Mouse (Mus musculus) ovary, postnatal 14 days (tissue): ENCODE results near the gene Gm13290.
"Not testable (repeated sequence)": the region's sequence is repeated elsewhere in the genome, so short reads cannot be mapped to it uniquely, and the experiment has no call there.

Experiments used
- DNase-seq: peaks from one replicate; pipeline ENCODE4 v3.0.0; 2022; ENCODE audit warnings: low spot score

The Gm13290 gene

DNA sequence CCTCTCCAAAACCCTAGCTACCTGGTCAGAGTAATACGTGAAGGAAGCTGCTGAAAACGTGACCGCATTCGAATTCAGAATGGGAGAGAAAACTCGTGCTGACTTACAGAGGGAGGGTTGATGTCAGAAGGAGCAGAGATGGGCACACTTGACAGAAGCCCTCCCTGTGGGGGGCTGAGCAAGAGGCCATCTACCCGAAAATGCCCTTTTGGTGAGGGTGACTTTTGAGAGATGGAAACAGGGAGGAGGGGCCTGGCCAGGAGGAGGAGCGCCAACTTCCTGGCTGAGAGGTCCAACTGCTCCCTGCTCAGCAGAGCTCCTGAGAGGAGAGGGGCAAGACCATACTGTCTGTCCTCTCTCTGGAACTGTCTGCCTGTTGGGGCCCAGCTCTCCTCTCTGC lies 8.2 kb downstream of the Gm13290 start, which contains the start of gene Ifnz:
Gene Ifnz (plus strand): TSS at position 301 of the 400 bp plus-strand sequence.
- not testable (repeated sequence) for DNase-seq

DNA sequence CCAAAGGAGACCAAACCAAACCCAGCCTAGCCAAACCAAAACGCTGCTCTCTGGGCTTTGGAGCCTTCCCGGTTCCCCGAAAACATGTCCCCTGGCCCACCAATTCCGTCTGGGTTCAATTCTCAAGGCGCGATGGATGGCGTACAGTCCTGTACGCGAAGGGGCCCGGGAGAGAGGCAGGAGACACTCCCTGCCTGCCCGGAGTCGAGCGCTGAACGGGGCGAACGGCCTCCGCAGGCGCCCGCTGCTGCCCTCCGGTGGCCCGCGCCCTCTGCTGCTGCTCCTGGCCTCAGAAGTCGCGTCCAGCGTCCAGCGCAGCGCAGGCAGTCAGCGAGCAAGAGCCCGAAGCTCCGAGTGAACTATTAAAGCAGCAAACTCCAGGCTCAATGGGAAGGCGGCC lies 8.7 kb downstream of the Gm13290 start:
- not testable (repeated sequence) for DNase-seq

GRCm38 (mm10) chr4:88785409-88785808 lies 11.8 kb downstream of the Gm13290 start, which contains the start of gene Gm13276:
Gene Gm13276, plus strand, starts transcription at chr4:88785709.
- not testable (repeated sequence) for DNase-seq

DNA sequence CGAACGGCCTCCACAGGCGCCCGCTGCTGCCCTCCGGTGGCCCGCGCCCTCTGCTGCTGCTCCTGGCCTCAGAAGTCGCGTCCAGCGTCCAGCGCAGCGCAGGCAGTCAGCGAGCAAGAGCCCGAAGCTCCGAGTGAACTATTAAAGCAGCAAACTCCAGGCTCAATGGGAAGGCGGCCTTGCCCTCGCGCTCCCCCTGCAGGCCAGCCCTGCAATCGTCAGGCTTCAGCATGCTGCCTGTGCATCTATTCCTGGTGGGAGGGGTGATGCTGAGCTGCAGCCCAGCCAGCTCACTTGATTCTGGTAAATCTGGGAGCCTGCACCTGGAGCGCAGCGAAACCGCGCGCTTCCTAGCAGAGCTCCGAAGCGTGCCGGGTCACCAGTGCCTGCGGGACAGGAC lies 14.8 kb downstream of the Gm13290 start, which contains the start of gene Gm13277:
Gene Gm13277 (plus strand): TSS at position 231 of the 400 bp plus-strand sequence.
- DNase-seq, result peak; percentile 42

DNA sequence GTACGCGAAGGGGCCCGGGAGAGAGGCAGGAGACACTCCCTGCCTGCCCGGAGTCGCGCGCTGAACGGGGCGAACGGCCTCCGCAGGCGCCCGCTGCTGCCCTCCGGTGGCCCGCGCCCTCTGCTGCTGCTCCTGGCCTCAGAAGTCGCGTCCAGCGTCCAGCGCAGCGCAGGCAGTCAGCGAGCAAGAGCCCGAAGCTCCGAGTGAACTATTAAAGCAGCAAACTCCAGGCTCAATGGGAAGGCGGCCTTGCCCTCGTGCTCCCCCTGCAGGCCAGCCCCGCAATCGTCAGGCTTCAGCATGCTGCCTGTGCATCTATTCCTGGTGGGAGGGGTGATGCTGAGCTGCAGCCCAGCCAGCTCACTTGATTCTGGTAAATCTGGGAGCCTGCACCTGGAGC lies 17.6 kb downstream of the Gm13290 start, which contains the start of gene Gm13278:
Gene Gm13278 (plus strand): TSS at position 301 of the 400 bp plus-strand sequence.
- not testable (repeated sequence) for DNase-seq

DNA sequence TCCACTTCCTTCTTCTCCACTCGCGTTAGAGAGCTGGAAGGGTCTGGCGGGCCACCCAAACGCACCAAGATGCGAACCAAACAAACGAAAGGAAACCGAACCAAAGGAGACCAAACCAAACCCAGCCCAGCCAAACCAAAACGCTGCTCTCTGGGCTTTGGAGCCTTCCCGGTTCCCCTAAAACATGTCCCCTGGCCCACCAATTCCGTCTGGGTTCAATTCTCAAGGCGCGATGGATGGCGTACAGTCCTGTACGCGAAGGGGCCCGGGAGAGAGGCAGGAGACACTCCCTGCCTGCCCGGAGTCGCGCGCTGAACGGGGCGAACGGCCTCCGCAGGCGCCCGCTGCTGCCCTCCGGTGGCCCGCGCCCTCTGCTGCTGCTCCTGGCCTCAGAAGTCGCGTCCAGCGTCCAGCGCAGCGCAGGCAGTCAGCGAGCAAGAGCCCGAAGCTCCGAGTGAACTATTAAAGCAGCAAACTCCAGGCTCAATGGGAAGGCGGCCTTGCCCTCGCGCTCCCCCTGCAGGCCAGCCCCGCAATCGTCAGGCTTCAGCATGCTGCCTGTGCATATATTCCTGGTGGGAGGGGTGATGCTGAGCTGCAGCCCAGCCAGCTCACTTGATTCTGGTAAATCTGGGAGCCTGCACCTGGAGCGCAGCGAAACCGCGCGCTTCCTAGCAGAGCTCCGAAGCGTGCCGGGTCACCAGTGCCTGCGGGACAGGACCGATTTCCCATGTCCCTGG lies 20.5 kb downstream of the Gm13290 start, which contains the start of gene Gm13275:
Gene Gm13275 (plus strand): TSS at position 552 of the 740 bp plus-strand sequence.
- peak; percentile 73 for DNase-seq

DNA sequence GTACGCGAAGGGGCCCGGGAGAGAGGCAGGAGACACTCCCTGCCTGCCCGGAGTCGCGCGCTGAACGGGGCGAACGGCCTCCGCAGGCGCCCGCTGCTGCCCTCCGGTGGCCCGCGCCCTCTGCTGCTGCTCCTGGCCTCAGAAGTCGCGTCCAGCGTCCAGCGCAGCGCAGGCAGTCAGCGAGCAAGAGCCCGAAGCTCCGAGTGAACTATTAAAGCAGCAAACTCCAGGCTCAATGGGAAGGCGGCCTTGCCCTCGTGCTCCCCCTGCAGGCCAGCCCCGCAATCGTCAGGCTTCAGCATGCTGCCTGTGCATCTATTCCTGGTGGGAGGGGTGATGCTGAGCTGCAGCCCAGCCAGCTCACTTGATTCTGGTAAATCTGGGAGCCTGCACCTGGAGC lies 23.5 kb downstream of the Gm13290 start, which contains the start of gene Gm13279:
Gene Gm13279 (plus strand): TSS at position 301 of the 400 bp plus-strand sequence.
- DNase-seq, result not testable (repeated sequence)

GRCm38 (mm10) chr4:88799365-88799764 lies 25.7 kb downstream of the Gm13290 start, which contains the start of gene Gm13285:
Gene Gm13285, plus strand, starts transcription at chr4:88799665.
- not testable (repeated sequence) for DNase-seq

DNA sequence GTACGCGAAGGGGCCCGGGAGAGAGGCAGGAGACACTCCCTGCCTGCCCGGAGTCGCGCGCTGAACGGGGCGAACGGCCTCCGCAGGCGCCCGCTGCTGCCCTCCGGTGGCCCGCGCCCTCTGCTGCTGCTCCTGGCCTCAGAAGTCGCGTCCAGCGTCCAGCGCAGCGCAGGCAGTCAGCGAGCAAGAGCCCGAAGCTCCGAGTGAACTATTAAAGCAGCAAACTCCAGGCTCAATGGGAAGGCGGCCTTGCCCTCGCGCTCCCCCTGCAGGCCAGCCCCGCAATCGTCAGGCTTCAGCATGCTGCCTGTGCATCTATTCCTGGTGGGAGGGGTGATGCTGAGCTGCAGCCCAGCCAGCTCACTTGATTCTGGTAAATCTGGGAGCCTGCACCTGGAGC lies 29.3 kb downstream of the Gm13290 start, which contains the start of gene Gm13287:
Gene Gm13287 (plus strand): TSS at position 301 of the 400 bp plus-strand sequence.
- not testable (repeated sequence) for DNase-seq

DNA sequence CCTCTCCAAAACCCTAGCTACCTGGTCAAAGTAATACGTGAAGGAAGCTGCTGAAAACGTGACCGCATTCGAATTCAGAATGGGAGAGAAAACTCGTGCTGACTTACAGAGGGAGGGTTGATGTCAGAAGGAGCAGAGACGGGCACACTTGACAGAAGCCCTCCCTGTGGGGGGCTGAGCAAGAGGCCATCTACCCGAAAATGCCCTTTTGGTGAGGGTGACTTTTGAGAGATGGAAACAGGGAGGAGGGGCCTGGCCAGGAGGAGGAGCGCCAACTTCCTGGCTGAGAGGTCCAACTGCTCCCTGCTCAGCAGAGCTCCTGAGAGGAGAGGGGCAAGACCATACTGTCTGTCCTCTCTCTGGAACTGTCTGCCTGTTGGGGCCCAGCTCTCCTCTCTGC lies 31.6 kb downstream of the Gm13290 start, which contains the start of gene Gm13288:
Gene Gm13288 (plus strand): TSS at position 301 of the 400 bp plus-strand sequence.
- DNase-seq, result not testable (repeated sequence)

DNA sequence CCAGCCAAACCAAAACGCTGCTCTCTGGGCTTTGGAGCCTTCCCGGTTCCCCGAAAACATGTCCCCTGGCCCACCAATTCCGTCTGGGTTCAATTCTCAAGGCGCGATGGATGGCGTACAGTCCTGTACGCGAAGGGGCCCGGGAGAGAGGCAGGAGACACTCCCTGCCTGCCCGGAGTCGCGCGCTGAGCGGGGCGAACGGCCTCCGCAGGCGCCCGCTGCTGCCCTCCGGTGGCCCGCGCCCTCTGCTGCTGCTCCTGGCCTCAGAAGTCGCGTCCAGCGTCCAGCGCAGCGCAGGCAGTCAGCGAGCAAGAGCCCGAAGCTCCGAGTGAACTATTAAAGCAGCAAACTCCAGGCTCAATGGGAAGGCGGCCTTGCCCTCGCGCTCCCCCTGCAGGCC lies 32.1 kb downstream of the Gm13290 start:
- peak; percentile 6 for DNase-seq

- no peak for DNase-seq
Observed at GRCm38 (mm10) chr4:88815928-88816327, 42.3 kb downstream of the Gm13290 start, which contains the start of gene Ifna7. Gene Ifna7, plus strand, starts transcription at chr4:88816228.

GRCm38 (mm10) chr4:88819659-88820058 lies 46.0 kb downstream of the Gm13290 start, which contains the start of gene Ifna11:
Gene Ifna11, plus strand, starts transcription at chr4:88819959.
- no peak for DNase-seq

DNA sequence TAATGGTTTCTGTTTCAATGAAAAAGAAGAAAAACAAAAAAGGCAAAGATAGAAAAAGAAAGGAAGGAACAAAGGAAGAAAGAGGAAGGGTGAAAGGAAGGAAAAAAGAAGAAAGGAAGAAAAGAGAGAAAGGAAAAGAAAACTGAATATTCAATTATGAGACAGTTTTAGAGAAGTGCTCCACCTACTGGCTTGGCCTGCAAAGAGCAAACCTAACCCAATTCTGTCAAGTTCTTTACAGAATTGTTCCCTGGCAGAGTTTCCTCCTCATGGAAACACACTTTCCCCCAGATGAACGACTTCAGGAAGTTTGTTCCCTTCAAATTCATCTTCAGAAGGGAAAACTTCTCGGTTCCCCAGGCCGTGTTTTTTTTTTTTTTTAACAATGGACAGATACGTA lies 49.4 kb downstream of the Gm13290 start:
- no peak for DNase-seq
